Mouse (Mus musculus): ENCODE results near the gene Epop. TPM values are rescaled to one million over a fixed set of nuclear protein-coding genes. Genes with fewer than 3 reads are reported as not detected.

Epop gene
- polyA plus RNA-seq (2012; rRNA removed) = 0.62 and 0.67 TPM in 2 replicates

GRCm38 (mm10) chr11:97629576-97629975 lies at the start of gene Epop:
Gene Epop, minus strand, starts transcription at chr11:97629702.

DNA sequence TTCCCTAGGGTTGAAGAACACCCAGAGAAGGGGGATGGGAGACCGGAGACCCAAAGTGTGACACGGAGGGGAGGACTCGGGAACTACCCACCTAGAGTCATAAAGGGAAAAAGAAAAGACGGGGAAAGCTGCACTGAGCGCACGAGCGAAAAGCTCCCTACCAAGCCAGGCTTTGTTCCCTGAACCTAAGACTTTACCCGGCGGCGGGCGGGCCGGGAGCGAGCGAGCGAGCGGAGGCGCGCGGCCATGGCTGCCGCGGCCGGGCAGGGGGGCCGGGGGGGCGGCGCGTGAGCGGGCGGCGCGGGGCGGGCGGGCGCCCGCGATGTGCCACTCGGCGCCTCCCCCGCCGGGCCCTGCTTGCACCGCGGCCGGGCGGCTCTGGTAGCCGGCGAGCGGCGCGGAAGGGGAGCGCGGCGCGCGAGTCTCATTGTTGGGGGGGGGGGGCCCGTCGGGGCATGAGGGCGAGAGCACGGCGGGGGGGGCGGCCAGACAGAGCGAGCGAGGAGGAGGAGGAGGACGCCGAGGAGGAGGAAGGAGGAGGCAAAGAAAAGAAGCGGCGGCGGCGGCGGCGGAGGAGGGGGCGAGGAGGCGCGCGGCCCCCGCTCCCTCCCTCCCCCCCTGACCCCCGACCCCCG lies 33.5 kb upstream of the Epop start, which contains the start of gene Mllt6:
TSS of gene Mllt6 (plus strand) at position 522 of the 635 bp plus-strand sequence.

Other genes starting within 250 kb of the Epop start
- 14.5 and 16.9 TPM in 2 replicates for gene Arhgap23, start 214.2 kb downstream of the Epop start, polyA plus RNA-seq (2012; rRNA removed)
- not detected in 2 replicates for gene 4933428G20Rik, start 129.4 kb downstream of the Epop start, polyA plus RNA-seq (2012; rRNA removed)
- gene Srcin1, start 53.5 kb downstream of the Epop start, polyA plus RNA-seq (2012; rRNA removed) = 0.02 and 0.05 TPM in 2 replicates
- gene Mllt6, start 33.7 kb upstream of the Epop start, polyA plus RNA-seq (2012; rRNA removed) = 1.00 and 1.2 TPM in 2 replicates
- 4.9 and 5.2 TPM in 2 replicates for gene Cisd3, start 56.1 kb upstream of the Epop start, polyA plus RNA-seq (2012; rRNA removed)
- gene Pcgf2, start 70.8 kb upstream of the Epop start, polyA plus RNA-seq (2012; rRNA removed) = 3.9 and 4.6 TPM in 2 replicates
- 180 and 207 TPM in 2 replicates for gene Psmb3, start 73.7 kb upstream of the Epop start, polyA plus RNA-seq (2012; rRNA removed)
- gene Pip4k2b, start 115.0 kb upstream of the Epop start, polyA plus RNA-seq (2012; rRNA removed) = 4.7 and 5.4 TPM in 2 replicates
- gene Cwc25, start 136.9 kb upstream of the Epop start, polyA plus RNA-seq (2012; rRNA removed) = 5.7 and 5.8 TPM in 2 replicates
- gene 1700001P01Rik, start 146.2 kb upstream of the Epop start, polyA plus RNA-seq (2012; rRNA removed) = 0.06 TPM in 1 of 2 replicates, not detected in the other
- gene Rpl23, start 152.7 kb upstream of the Epop start, polyA plus RNA-seq (2012; rRNA removed) = 582 and 642 TPM in 2 replicates
- gene Lasp1, start 169.3 kb upstream of the Epop start, polyA plus RNA-seq (2012; rRNA removed) = 17.7 and 19.5 TPM in 2 replicates
- gene B230217C12Rik, start 211.1 kb upstream of the Epop start, polyA plus RNA-seq (2012; rRNA removed) = 0.51 and 0.73 TPM in 2 replicates

Measured in liver, embryonic 14 days (tissue).